Mouse (Mus musculus) heart, embryonic 10.5 days (tissue): ENCODE data around the gene Tsc22d1. TPM values are rescaled to one million over a fixed set of nuclear protein-coding genes. Genes with fewer than 3 reads are reported as not detected.
A peak's percentile ranks its signal among the peaks of the same experiment; 100 is the strongest.

Experiments
- DNase-seq: peaks from one replicate; pipeline ENCODE4 v3.0.0-alpha.2; 2017; ENCODE audit warnings: low spot score
- H3K27ac ChIP-seq: fragments of 300-500 bp; sonication (generic); 2 replicates; pipeline ENCODE4 v1.5.1; 2016; ENCODE audit warnings: mild to moderate bottlenecking
- H3K27me3 ChIP-seq: fragments of 300-500 bp; sonication (generic); 2 replicates; pipeline ENCODE4 v1.6.1; 2016; ENCODE audit warnings: mild to moderate bottlenecking; ENCODE audit not compliant: poor library complexity, insufficient read depth, severe bottlenecking
- H3K36me3 ChIP-seq: fragments of 300-500 bp; sonication (generic); 2 replicates; pipeline ENCODE4 v1.6.1; 2016; ENCODE audit warnings: mild to moderate bottlenecking, moderate library complexity
- H3K4me1 ChIP-seq: fragments of 300-500 bp; sonication (generic); 2 replicates; pipeline ENCODE4 v1.6.1; 2016; ENCODE audit warnings: mild to moderate bottlenecking
- H3K4me3 ChIP-seq: fragments of 300-500 bp; sonication (generic); 2 replicates; pipeline ENCODE4 v1.5.1; 2016; ENCODE audit warnings: mild to moderate bottlenecking, moderate library complexity
- H3K9me3 ChIP-seq: fragments of 300-500 bp; sonication (generic); 2 replicates; pipeline ENCODE4 v1.6.1; 2016; ENCODE audit warnings: mild to moderate bottlenecking, moderate library complexity
- WGBS: fragments of 180-500 bp; shearing (Covaris S2); methylation state at CpG from one replicate; pipeline ENCODE4 v1.1.7; 2016; 5-methylcytosine and 5-hydroxymethylcytosine counted together
- polyA plus RNA-seq: library from polyadenylated mRNA; unstranded; fragments of >200 nt; fragmentation: Nextera tagmentation; extraction: Ambion mirVana; gene quantifications from 2 replicates; pipeline ENCODE4 v1.2.1, GENCODE M21; 2016

Tsc22d1 gene
- 371 and 402 TPM in 2 replicates for polyA plus RNA-seq

GRCm38 (mm10) chr14:76414862-76415780 is at the start of gene Tsc22d1:
Gene Tsc22d1, plus strand, starts transcription at chr14:76414961.
- Histone ChIP-seq H3K27me3 (no peaks in the 10 kb centered on the region), H3K27ac (peak within 1 kb of the TSS; percentile 99), H3K9me3 (no peaks in the 10 kb centered on the region), H3K4me1 (peaks cover 45% of the 10 kb centered on the region), H3K36me3 (peaks cover 22% of the 10 kb centered on the region), H3K4me3 (peak within 1 kb of the TSS; percentile 95)
- 3% methylated on average over 118 of the region's 128 CpGs for WGBS
- DNase-seq, result peak; percentile 79

GRCm38 (mm10) chr14:76373638-76374037 is 41.1 kb upstream of the Tsc22d1 start:
- H3K9me3 ChIP-seq, result no peaks in the 10 kb centered on the region
- WGBS, result 84% methylated on average over 6 of the region's 6 CpGs
- no peaks in the 10 kb centered on the region for H3K27me3 ChIP-seq
- no peak overlapping the region for H3K4me3 ChIP-seq
- no peaks in the 10 kb centered on the region for H3K4me1 ChIP-seq
- H3K36me3 ChIP-seq, result no peaks in the 10 kb centered on the region
- no peak for DNase-seq
- no peak overlapping the region for H3K27ac ChIP-seq

- Histone ChIP-seq H3K36me3 (no peaks in the 10 kb centered on the region), H3K27me3 (no peaks in the 10 kb centered on the region), H3K4me1 (no peaks in the 10 kb centered on the region), H3K27ac (no peak overlapping the region), H3K4me3 (no peak overlapping the region), H3K9me3 (no peaks in the 10 kb centered on the region)
- no peak for DNase-seq
- WGBS, result 78% methylated on average over 6 of the region's 6 CpGs
Observed at GRCm38 (mm10) chr14:76374601-76375000, 40.2 kb upstream of the Tsc22d1 start.

GRCm38 (mm10) chr14:76376561-76376960 is 38.2 kb upstream of the Tsc22d1 start:
- WGBS, result 64% methylated on average over 5 of the region's 5 CpGs

GRCm38 (mm10) chr14:76379411-76379810 is 35.4 kb upstream of the Tsc22d1 start:
- Histone ChIP-seq H3K36me3 (no peaks in the 10 kb centered on the region), H3K27me3 (no peaks in the 10 kb centered on the region), H3K27ac (no peak overlapping the region), H3K4me1 (no peaks in the 10 kb centered on the region), H3K4me3 (no peak overlapping the region), H3K9me3 (no peaks in the 10 kb centered on the region)
- 80% methylated on average over 3 of the region's 3 CpGs for WGBS
- no peak for DNase-seq

More at GRCm38 (mm10) chr14:76376561-76376960, 38.2 kb upstream of the Tsc22d1 start:
- Histone ChIP-seq H3K4me1 (no peaks in the 10 kb centered on the region), H3K36me3 (no peaks in the 10 kb centered on the region), H3K27me3 (no peaks in the 10 kb centered on the region), H3K4me3 (no peak overlapping the region), H3K27ac (no peak overlapping the region), H3K9me3 (no peaks in the 10 kb centered on the region)
- no peak for DNase-seq

DNA sequence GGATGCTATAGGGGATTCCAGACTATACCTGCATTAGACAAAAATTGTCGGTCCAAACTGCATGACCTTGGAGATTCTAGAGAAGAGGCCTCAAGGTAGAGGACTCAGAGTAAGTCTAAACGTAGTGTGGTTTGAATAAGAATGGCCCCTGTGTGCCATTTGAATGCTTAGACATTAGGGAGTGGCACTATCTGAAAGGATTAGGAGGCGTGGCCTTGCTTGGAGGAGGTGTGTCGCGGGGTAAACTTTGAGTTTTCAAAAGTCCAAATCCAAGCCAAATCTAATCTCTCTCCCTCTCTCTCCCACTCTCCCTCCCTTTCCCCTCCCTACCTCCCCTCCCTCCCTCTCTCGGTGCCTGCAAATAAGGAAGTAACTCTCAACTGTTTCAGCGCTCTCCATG is 26.7 kb upstream of the Tsc22d1 start:
- DNase-seq, result no peak
- no peaks in the 10 kb centered on the region for H3K36me3 ChIP-seq
- WGBS, result 65% methylated on average over 7 of the region's 7 CpGs
- no peak overlapping the region for H3K4me3 ChIP-seq
- no peaks in the 10 kb centered on the region for H3K4me1 ChIP-seq
- no peak overlapping the region for H3K27ac ChIP-seq
- H3K27me3 ChIP-seq, result no peaks in the 10 kb centered on the region
- H3K9me3 ChIP-seq, result no peaks in the 10 kb centered on the region

DNA sequence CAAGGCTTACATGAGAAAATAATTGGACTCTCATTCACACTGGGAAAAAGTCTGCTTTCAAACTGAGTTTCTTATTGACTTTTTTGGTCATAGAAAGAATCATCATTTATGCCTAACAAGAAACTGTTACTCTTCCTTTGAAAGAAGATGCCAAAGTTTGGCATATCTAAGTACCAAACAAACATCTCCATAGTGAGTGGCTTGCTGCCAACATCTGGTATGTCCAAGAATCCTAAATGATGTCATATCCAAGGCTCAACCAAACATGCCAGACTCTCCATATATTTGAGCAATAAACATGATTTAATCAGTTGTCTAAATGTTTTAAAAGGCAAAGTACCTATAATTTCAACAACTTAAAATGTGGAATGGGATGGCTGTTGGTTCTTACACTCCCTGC is 16.5 kb upstream of the Tsc22d1 start:
- no peaks in the 10 kb centered on the region for H3K9me3 ChIP-seq
- no peaks in the 10 kb centered on the region for H3K36me3 ChIP-seq
- DNase-seq, result no peak
- no peaks in the 10 kb centered on the region for H3K4me1 ChIP-seq
- no peaks in the 10 kb centered on the region for H3K27me3 ChIP-seq
- H3K27ac ChIP-seq, result no peak overlapping the region
- H3K4me3 ChIP-seq, result no peak overlapping the region

DNA sequence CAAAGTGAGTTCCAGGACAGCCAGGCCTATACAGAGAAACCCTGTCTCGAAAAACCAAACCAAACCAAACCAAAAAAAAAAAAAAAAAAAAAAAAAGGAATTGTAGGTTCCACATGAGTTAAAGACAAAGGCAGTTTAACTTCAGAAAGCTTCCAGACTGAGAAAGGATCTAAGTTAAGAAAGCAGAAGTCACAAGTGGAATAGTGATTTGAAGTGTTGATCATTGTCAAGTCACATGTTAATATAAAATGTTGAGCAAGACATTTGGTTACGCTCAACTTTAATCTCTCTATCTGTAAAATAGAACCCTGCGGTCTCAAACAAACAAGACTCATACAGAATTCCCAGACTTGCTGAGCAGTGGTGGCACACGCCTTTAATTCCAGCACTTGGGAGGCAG is 12.2 kb upstream of the Tsc22d1 start:
- Histone ChIP-seq H3K9me3 (no peaks in the 10 kb centered on the region), H3K27ac (no peak overlapping the region), H3K4me1 (no peaks in the 10 kb centered on the region), H3K27me3 (no peaks in the 10 kb centered on the region), H3K36me3 (no peaks in the 10 kb centered on the region), H3K4me3 (no peak overlapping the region)
- WGBS, result 83% methylated on average over 4 of the region's 4 CpGs
- no peak for DNase-seq

DNA sequence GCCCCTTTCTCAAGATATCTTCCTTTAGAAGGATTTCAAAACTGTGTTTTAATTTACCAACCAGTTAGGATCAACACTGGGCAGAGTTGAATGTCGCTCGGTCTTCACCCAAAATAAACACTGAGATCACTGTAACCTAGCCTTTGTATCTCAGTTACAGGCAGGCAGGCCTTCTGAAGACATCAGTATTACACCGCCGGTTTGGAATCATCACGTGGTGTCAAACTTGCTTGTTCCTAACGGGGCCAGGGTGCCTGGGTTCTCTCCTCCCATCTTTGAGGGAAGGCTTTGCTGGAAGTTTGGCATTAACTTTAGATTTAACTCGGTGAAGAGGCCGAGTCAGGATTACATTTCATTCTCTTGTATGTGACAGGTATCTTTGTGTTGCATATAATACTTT is 5.7 kb upstream of the Tsc22d1 start:
- H3K4me3 ChIP-seq, result no peak overlapping the region
- DNase-seq, result no peak
- no peaks in the 10 kb centered on the region for H3K9me3 ChIP-seq
- no peaks in the 10 kb centered on the region for H3K36me3 ChIP-seq
- H3K4me1 ChIP-seq, result peaks cover 6% of the 10 kb centered on the region; the same call in 1 of the 2 replicates
- H3K27ac ChIP-seq, result no peak overlapping the region
- WGBS, result 63% methylated on average over 8 of the region's 8 CpGs
- no peaks in the 10 kb centered on the region for H3K27me3 ChIP-seq

DNA sequence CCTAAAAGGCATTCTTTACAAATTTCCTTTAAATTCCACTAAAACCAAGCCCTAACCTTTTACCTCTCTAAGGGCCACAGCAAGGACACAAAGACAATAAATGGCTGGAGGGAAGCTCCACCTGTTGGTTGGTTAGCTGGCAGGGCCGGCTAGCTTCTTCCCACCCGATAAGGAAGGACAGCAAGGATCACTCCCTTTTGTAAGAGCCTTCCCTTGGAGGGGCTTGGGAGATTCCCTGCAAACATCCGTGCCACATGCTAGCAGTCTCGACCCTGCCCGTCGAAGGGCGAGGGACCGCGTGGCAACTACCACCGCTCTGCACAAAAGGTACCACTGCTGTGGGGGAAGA is 1.0 kb upstream of the Tsc22d1 start:
- Histone ChIP-seq H3K27me3 (no peaks in the 10 kb centered on the region), H3K4me3 (peak overlapping the region; percentile 95), H3K27ac (peak overlapping the region; percentile 99), H3K4me1 (peaks cover 37% of the 10 kb centered on the region), H3K9me3 (no peaks in the 10 kb centered on the region), H3K36me3 (peaks cover 22% of the 10 kb centered on the region)
- no peak for DNase-seq
- WGBS, result 0% methylated on average over 10 of the region's 10 CpGs

DNA sequence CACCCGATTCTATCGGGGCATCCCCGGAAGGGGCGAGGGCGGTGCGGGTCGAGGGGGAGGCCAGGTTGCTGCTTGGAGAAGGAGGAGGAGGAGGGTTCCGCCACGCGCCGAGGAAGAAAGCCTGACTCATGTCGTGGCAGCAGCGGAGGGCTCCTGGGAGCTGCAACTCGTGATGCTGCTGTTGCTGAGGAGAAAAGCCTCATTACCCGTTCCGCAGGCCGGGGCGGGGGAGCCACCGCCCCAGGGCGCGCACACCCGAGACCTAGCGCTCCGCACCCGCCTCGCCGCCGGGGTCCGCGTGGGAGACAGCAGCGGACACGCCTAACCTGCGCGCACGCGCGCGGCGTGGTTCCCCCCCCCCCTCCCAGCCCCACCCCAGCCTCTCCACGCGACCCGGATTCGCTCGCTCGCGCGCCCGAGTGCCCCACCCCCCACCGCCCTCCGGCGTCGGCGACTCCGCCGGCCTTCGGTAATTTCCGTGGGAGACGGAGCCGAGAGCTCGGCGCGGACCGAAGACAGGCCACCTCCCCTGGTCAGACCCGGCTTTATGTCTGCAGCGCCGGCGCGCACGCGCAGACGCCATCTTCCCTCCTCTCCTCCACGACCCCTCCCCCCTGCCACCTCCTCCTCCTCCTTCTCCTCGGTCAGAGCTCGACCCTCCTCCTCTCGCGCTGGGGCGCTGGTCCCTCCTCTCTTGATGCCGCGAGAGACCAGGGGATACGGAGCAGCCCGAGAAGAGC is 469 bp upstream of the Tsc22d1 start:
- Histone ChIP-seq H3K36me3 (peaks cover 22% of the 10 kb centered on the region), H3K4me1 (peaks cover 41% of the 10 kb centered on the region), H3K9me3 (no peaks in the 10 kb centered on the region), H3K27ac (peak overlapping the region; percentile 99), H3K27me3 (no peaks in the 10 kb centered on the region), H3K4me3 (peak overlapping the region; percentile 95)
- DNase-seq, result peak; percentile 99
- WGBS, result 0% methylated on average over 58 of the region's 81 CpGs

- Histone ChIP-seq H3K27ac (peak overlapping the region; percentile 99), H3K36me3 (peaks cover 22% of the 10 kb centered on the region), H3K27me3 (no peaks in the 10 kb centered on the region), H3K4me3 (peak overlapping the region; percentile 95), H3K4me1 (peaks cover 50% of the 10 kb centered on the region), H3K9me3 (no peaks in the 10 kb centered on the region)
- peak; percentile 80 for DNase-seq
- under 1% methylated on average over 38 of the region's 38 CpGs for WGBS
Observed at GRCm38 (mm10) chr14:76415781-76416301, 1.1 kb downstream of the Tsc22d1 start.
